Mouse (Mus musculus) olfactory bulb, adult 2 months (tissue): ENCODE measurements around the gene Trpm8.

Experiments
- CTCF ChIP-seq: fragments of 200-500 bp; IDR thresholded peaks from 2 replicates; pipeline ENCODE4 v1.5.1; 2012; ENCODE audit warnings: low read depth, mild to moderate bottlenecking, low read length, moderate library complexity; ENCODE audit not compliant: insufficient read depth
- POLR2A ChIP-seq: fragments of 200-500 bp; IDR thresholded peaks from 2 replicates; pipeline ENCODE4 v1.6.1; 2012; ENCODE audit warnings: mild to moderate bottlenecking, low read depth, low read length, moderate library complexity; ENCODE audit not compliant: insufficient read depth

DNA sequence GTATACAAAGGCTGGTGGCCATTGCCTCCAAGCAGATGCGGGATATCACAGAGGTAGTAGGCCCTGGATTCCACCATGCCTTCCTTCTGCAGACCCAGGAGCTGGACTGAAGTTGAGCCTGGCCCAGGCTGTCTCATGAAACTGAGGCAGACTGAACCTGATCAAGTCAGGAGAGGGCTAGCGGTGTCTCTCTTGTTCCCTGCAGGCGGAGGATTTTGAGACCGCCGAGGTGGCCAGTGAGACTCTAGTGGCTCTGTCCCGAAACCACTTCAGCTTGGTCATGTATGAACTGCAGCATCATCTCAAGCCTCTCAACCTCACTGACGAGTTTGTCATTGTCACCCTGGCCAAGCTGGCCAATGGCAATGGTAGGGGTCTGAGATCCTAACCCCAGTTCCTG, 47.0 kb upstream of the Trpm8 start:
- TF ChIP-seq POLR2A (no peak), CTCF (no peak)
